Mouse (Mus musculus) midbrain, embryonic 13.5 days (tissue): ENCODE measurements at regions not wholly inside any gene's neighbourhood (a gene's known extent, or its start where the extent isn't known, plus 50 kb on each side); places are given as distances from the start of the nearest gene placed in this dataset.

ENCODE experiments used
- ATAC-seq: fragments of 200-750 bp; cut with Nextera tagmentation; 2 replicates; pipeline ENCODE4 v1.8.0; 2017; ENCODE audit warnings: mild to moderate bottlenecking, moderate TSS enrichment, moderate library complexity
- H3K27ac ChIP-seq: fragments of 300-500 bp; sonication (generic); 2 replicates; pipeline ENCODE4 v1.5.1; 2015; ENCODE audit warnings: inconsistent platforms, mild to moderate bottlenecking, moderate library complexity
- H3K27me3 ChIP-seq: fragments of 300-500 bp; sonication (generic); 2 replicates; pipeline ENCODE4 v1.6.1; 2015; ENCODE audit warnings: mild to moderate bottlenecking, inconsistent platforms
- H3K36me3 ChIP-seq: fragments of 300-500 bp; sonication (generic); 2 replicates; pipeline ENCODE4 v1.6.1; 2015; ENCODE audit warnings: mild to moderate bottlenecking, inconsistent platforms
- H3K4me1 ChIP-seq: fragments of 300-500 bp; sonication (generic); replicated peaks from 2 replicates; pipeline ENCODE4 v1.6.1; 2015; ENCODE audit warnings: inconsistent platforms
- H3K4me2 ChIP-seq: fragments of 300-500 bp; sonication (generic); replicated peaks from 2 replicates; pipeline ENCODE4 v1.6.1; 2015; ENCODE audit warnings: moderate library complexity, mild to moderate bottlenecking, inconsistent platforms
- H3K4me3 ChIP-seq: fragments of 300-500 bp; sonication (generic); replicated peaks from 2 replicates; pipeline ENCODE4 v1.5.1; 2015; ENCODE audit warnings: mild to moderate bottlenecking, inconsistent platforms
- H3K9ac ChIP-seq: fragments of 300-500 bp; sonication (generic); replicated peaks from 2 replicates; pipeline ENCODE4 v1.6.1; 2015; ENCODE audit warnings: mild to moderate bottlenecking, inconsistent platforms
- H3K9me3 ChIP-seq: fragments of 300-500 bp; sonication (generic); 2 replicates; pipeline ENCODE4 v1.6.1; 2016; ENCODE audit warnings: mild to moderate bottlenecking, inconsistent platforms
- WGBS: fragments of 180-500 bp; shearing (Covaris S2); methylation state at CpG from one replicate; pipeline ENCODE4 v1.1.7; 2015; 5-methylcytosine and 5-hydroxymethylcytosine counted together

DNA sequence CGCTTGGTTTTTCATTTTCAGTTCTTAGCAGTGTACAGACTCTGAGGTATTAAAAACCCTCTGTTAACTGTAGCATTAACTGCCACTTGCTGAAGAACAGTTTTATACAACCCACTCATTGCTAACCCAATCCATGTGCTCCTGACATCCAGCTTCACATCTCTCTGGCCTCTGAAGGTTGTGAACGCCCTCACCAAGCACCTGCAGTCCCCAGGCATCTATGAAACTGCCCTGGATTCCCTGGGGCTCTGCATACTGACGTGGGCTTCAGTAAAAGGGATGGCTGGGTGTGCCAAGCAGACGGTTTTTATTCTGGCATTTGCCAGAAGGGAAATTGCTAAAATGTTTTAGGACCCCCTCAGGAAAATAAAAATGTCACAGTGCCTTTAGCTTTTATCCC, 2232.2 kb upstream of the Gm7489 start:
- no peaks in the 10 kb centered on the region for H3K27me3 ChIP-seq
- 73% methylated on average over 4 of the region's 4 CpGs for WGBS
- ATAC-seq: no peak
- no peak overlapping the region for H3K9ac ChIP-seq
- no peak overlapping the region for H3K27ac ChIP-seq
- H3K4me1 ChIP-seq: no peaks in the 10 kb centered on the region
- no peaks in the 10 kb centered on the region for H3K36me3 ChIP-seq
- no peak overlapping the region for H3K4me2 ChIP-seq
- no peak overlapping the region for H3K4me3 ChIP-seq
- peaks cover 5% of the 10 kb centered on the region; the same call in 1 of the 2 replicates for H3K9me3 ChIP-seq

DNA sequence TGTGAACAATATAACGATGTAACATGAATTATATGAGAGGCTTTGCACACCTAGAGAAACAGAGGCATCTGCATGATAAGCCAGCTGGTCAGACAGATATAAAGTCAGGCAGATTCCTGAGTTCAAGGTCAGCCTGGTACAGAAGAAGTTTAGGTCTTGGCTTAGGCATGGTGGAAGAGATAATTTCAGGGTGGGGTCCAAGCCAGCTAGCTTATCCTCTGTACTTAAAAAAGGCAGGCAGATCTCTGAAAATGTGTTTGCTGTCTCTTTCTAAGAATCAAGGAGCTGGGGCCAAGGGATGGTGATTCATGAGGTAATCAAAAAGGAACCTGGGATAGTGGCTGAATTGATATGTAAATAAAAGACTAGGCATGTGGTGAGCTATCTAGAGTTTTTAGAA, 2227.1 kb upstream of the Gm7489 start:
- 97% methylated on average over 1 of the region's 1 CpGs for WGBS
- ATAC-seq: no peak

DNA sequence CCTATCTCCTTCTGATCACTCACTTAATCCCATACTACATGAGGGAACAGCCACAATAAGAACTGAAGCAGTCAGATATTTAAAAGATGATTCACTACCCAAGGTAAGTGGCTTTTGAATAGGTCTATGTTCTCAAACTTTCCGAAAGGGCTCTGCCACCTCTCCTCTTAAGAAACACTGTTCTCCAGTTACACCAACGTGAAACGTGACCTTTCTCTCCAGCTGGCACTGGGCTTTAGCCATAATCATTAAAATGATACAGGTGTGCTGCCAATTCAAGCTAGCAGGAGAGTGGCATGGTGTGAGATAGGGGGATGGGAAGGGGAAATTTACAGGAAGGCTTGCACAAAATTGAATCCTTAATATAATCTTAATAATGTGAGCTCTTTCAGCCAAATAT, 2216.4 kb upstream of the Gm7489 start:
- Histone ChIP-seq H3K9me3 (no peaks in the 10 kb centered on the region), H3K27ac (no peak overlapping the region), H3K27me3 (no peaks in the 10 kb centered on the region), H3K4me3 (no peak overlapping the region), H3K36me3 (no peaks in the 10 kb centered on the region), H3K4me1 (no peaks in the 10 kb centered on the region), H3K4me2 (no peak overlapping the region), H3K9ac (no peak overlapping the region)
- 75% methylated on average over 3 of the region's 3 CpGs for WGBS
- no peak for ATAC-seq

More for the DNA sequence above, 2227.1 kb upstream of the Gm7489 start:
- H3K4me1 ChIP-seq: no peaks in the 10 kb centered on the region
- no peaks in the 10 kb centered on the region for H3K27me3 ChIP-seq
- H3K4me2 ChIP-seq: no peak overlapping the region
- H3K9ac ChIP-seq: no peak overlapping the region
- no peaks in the 10 kb centered on the region for H3K36me3 ChIP-seq
- H3K9me3 ChIP-seq: peaks cover 7% of the 10 kb centered on the region; the same call in 1 of the 2 replicates
- H3K4me3 ChIP-seq: no peak overlapping the region
- no peak overlapping the region for H3K27ac ChIP-seq

DNA sequence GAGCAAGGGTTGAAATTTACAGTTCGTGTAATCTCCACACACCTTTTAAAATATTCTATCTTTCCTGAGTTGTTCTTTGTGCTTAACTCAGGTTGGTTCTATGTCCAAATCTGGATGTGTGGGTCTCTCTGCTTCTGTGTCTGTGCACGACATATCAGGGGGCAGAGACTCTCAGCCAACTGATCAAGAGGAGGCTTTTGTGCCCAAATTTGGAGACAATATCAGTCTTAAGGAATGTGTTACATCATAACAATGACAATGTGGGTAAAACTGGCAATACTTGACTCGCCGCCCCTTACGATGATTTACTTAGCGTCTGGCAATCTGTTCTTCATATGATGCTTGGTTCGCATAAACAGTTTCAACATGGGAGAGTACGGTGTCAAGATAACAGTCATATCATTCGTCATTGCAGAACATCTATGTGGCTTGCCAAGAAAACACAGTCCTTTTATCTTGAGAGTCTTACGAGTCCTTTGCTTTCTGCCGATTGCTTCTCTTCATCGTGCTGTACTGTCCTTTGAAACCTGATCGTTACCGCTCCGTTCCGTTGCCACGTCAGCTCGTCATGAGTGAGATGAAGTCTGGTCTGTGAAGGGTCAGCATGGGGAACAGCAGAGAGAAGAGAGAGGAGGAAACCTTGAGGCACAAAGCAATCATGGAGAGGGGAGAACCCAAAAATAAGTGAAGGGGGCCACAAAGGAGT, 2212.9 kb upstream of the Gm7489 start:
- Histone ChIP-seq H3K4me1 (no peaks in the 10 kb centered on the region), H3K4me2 (no peak overlapping the region), H3K27me3 (no peaks in the 10 kb centered on the region), H3K9ac (no peak overlapping the region), H3K9me3 (no peaks in the 10 kb centered on the region), H3K4me3 (no peak overlapping the region), H3K27ac (no peak overlapping the region), H3K36me3 (no peaks in the 10 kb centered on the region)
- 91% methylated on average over 18 of the region's 18 CpGs for WGBS
- ATAC-seq: no peak

DNA sequence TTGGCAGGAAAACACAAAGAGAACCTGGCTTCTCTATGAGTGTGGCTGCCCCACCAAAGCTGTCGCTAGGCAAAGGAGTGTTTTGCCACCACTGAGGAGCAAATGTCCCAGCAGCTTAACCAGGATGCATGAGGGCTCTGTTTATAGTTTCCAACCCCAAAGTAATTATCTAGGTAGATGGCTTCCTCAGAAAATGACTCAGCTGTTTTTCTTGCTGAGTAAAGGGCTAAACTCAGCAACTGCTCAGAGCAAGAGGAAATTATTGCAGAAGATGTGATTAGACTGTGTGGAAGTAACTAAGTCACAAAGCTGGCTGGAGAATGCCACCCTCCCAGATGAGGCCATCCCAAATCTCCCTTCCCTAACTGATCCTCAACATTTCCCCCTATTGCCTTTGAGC, 2211.2 kb upstream of the Gm7489 start:
- H3K36me3 ChIP-seq: no peaks in the 10 kb centered on the region
- H3K9me3 ChIP-seq: no peaks in the 10 kb centered on the region
- no peak overlapping the region for H3K4me3 ChIP-seq
- no peak overlapping the region for H3K4me2 ChIP-seq
- H3K27me3 ChIP-seq: no peaks in the 10 kb centered on the region
- no peak overlapping the region for H3K9ac ChIP-seq
- ATAC-seq: no peak
- WGBS: 71% methylated on average over 1 of the region's 1 CpGs
- H3K27ac ChIP-seq: no peak overlapping the region
- H3K4me1 ChIP-seq: no peaks in the 10 kb centered on the region

DNA sequence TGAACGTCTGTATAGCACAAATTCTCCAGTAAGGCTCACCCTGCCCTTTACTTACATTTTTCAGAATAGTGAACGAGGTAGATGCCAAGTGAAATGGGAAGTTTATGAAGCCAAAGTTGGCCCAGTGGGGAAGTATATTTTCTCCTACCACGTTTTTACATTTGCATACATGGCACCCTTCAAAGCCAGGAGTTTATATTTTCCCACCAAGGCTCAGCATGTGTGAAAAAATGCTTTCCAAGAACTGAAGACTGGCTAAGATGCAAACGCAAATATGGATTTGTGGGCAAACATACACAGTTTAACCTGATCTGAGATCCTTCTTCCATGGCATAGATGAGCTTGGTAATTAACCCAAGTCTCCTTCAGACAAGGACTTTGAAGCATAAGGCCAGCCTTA, 2209.4 kb upstream of the Gm7489 start:
- ATAC-seq: no peak
- Histone ChIP-seq H3K9ac (no peak overlapping the region), H3K4me3 (no peak overlapping the region), H3K9me3 (no peaks in the 10 kb centered on the region), H3K27me3 (no peaks in the 10 kb centered on the region), H3K36me3 (no peaks in the 10 kb centered on the region), H3K27ac (no peak overlapping the region), H3K4me2 (no peak overlapping the region), H3K4me1 (no peaks in the 10 kb centered on the region)
- WGBS: 70% methylated on average over 4 of the region's 4 CpGs

DNA sequence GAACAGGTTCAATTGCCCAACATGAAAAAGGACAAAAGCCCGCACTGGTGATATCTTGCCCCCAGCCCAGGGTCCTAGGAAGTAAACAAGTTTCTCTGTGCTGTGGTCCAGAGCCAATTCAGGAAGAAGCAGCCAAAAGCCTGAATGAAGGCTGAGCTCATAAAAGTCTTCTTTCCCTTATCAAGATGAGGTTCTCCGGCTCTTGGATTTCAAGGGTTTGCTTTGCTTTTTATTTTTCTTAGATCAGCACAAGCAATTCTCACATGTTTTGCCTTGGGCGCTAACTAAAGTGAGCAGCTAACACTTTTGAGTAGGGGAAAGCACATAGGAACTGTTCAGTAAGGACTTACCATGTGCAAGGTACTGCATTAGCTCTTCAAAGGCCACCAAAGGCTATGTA, 2208.0 kb upstream of the Gm7489 start:
- Histone ChIP-seq H3K36me3 (no peaks in the 10 kb centered on the region), H3K9me3 (no peaks in the 10 kb centered on the region), H3K4me2 (no peak overlapping the region), H3K27ac (no peak overlapping the region), H3K4me1 (no peaks in the 10 kb centered on the region), H3K4me3 (no peak overlapping the region), H3K9ac (no peak overlapping the region), H3K27me3 (no peaks in the 10 kb centered on the region)
- ATAC-seq: no peak
- WGBS: 91% methylated on average over 3 of the region's 3 CpGs

DNA sequence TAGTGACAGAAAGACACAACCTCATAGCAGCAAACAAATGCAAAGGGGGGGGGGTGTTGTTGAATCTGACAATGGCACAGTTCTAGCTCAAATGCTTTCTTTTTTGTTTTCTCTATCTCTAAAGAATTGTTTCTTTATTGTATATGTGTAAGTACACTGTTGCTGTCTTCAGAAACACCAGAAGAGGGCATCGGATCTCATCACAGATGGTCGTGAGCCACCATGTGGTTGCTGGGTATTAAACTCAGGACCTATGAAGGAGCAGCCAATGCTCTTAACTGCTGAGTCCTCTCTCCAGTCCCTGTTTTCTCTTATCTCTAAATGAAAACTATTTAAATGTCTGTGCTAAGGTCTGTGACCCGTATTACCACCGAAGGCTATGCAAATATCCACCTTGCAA, 2207.4 kb upstream of the Gm7489 start:
- H3K36me3 ChIP-seq: no peaks in the 10 kb centered on the region
- ATAC-seq: no peak
- WGBS: 80% methylated on average over 4 of the region's 4 CpGs
- H3K4me2 ChIP-seq: no peak overlapping the region
- H3K4me3 ChIP-seq: no peak overlapping the region
- no peaks in the 10 kb centered on the region for H3K9me3 ChIP-seq
- H3K27me3 ChIP-seq: no peaks in the 10 kb centered on the region
- H3K27ac ChIP-seq: no peak overlapping the region
- no peak overlapping the region for H3K9ac ChIP-seq
- no peaks in the 10 kb centered on the region for H3K4me1 ChIP-seq

DNA sequence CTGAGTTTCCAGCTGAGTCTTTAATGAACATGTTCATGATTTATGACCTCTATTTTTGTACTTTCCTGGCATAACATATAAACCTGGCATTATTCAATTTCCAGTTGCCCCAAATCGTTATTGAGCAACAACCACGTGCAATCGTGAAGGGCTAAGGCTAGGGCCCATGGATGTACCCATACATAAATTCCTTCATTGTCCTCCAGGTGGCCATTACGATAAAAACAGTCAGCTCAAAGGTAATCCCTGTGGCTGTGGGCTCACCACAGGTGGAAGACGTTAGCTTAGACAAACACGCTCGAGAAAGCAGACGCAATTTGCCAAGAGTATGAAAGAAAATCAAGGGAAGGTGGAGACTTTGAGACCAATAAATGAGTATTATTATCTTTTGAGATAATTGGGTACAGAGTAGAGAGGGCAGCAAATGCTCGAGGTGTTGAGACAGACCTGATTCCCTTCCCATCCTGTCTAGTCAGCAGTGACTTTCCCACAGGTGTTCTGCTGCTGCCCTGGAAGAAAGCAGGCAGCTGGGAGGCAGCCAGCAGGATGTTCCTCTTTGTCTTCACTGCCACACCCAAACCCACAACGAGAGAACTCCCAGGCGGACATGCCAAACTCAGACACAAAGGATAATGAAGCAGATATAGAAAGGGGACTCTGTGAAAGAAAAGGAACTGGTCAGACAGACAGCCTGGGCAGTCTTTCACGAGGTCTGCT, 2205.4 kb upstream of the Gm7489 start:
- Histone ChIP-seq H3K4me1 (no peaks in the 10 kb centered on the region), H3K27me3 (no peaks in the 10 kb centered on the region), H3K4me3 (no peak overlapping the region), H3K27ac (no peak overlapping the region), H3K9me3 (no peaks in the 10 kb centered on the region), H3K36me3 (no peaks in the 10 kb centered on the region), H3K4me2 (no peak overlapping the region), H3K9ac (no peak overlapping the region)
- WGBS: 69% methylated on average over 12 of the region's 12 CpGs
- no peak for ATAC-seq

DNA sequence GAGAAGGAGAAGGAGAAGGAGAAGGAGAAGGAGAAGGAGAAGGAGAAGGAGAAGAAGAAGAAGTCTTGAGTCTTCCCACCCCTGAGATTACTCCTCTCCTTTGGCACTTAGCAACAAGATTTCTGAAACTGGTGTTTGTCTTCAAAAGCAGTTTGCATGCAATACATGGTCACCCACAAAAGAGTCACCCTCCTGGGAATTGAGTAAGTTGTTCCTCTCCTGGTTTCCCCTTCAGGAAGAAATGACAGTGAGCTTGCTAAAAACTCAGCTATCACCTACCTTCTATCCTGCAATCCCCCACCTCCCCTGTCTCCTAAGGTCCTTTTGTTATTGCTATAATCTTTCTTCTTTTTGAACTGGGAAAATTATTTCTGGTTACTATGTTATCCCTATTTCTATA, 2204.2 kb upstream of the Gm7489 start:
- H3K36me3 ChIP-seq: no peaks in the 10 kb centered on the region
- no peak overlapping the region for H3K4me3 ChIP-seq
- no peak overlapping the region for H3K9ac ChIP-seq
- no peak for ATAC-seq
- no peaks in the 10 kb centered on the region; the same call in 1 of the 2 replicates for H3K4me1 ChIP-seq
- H3K27ac ChIP-seq: no peak overlapping the region
- H3K9me3 ChIP-seq: no peaks in the 10 kb centered on the region
- no peaks in the 10 kb centered on the region for H3K27me3 ChIP-seq
- H3K4me2 ChIP-seq: no peak overlapping the region

DNA sequence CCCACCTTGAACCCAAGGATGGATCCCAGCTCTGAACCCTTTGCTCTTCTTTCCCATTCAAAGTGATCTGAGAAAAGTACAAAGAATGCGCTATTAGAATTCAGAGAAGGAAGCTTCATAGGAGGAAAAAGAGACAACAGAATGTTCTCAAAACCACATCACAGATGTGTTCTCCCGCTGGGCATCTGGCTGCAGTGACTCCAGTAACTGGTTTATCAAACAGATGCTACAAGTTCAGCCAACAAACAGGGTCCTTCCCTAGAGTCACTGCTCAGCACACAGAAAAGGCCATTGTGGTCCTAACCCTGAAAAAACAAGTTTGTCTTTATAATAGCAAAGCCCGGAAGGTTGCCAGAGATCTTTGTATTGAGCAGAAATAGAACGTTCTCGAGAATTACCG, 2203.5 kb upstream of the Gm7489 start:
- Histone ChIP-seq H3K27me3 (no peaks in the 10 kb centered on the region), H3K27ac (no peak overlapping the region), H3K9ac (no peak overlapping the region), H3K4me3 (no peak overlapping the region), H3K4me1 (no peaks in the 10 kb centered on the region; the same call in 1 of the 2 replicates), H3K36me3 (no peaks in the 10 kb centered on the region), H3K4me2 (no peak overlapping the region), H3K9me3 (no peaks in the 10 kb centered on the region)
- no peak for ATAC-seq
- WGBS: 93% methylated on average over 6 of the region's 6 CpGs

DNA sequence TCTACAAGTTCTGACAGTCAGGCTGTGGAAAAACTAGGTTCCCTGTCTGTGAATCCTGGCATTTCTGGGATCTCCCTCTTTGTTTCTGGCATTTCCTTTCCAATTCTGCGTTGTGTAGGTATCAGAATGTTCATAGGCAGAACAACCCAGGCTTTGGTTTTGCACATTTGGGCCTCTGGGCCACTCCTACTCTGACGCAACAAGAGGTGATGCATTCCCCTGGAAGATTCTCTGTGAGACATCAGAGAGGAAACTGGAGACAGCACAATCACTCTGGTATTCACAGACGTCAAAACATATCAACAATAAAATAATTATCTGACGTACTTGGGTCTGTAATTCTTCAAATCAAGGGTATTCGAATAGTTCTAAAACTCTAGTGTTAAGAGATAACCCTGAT, 2202.4 kb upstream of the Gm7489 start:
- no peaks in the 10 kb centered on the region for H3K9me3 ChIP-seq
- 87% methylated on average over 5 of the region's 5 CpGs for WGBS
- no peaks in the 10 kb centered on the region; the same call in 1 of the 2 replicates for H3K4me1 ChIP-seq
- H3K27me3 ChIP-seq: no peaks in the 10 kb centered on the region
- no peak overlapping the region for H3K9ac ChIP-seq
- no peak for ATAC-seq
- H3K27ac ChIP-seq: no peak overlapping the region
- no peak overlapping the region for H3K4me2 ChIP-seq
- H3K36me3 ChIP-seq: no peaks in the 10 kb centered on the region
- no peak overlapping the region for H3K4me3 ChIP-seq
